Mouse (Mus musculus): Measurements from ENCODE around the gene Tceal5. TPM values are rescaled to one million over a fixed set of nuclear protein-coding genes. Genes with fewer than 3 reads are reported as not detected.

Tceal5 gene
- polyA plus RNA-seq, 1 experiment: not detected

DNA sequence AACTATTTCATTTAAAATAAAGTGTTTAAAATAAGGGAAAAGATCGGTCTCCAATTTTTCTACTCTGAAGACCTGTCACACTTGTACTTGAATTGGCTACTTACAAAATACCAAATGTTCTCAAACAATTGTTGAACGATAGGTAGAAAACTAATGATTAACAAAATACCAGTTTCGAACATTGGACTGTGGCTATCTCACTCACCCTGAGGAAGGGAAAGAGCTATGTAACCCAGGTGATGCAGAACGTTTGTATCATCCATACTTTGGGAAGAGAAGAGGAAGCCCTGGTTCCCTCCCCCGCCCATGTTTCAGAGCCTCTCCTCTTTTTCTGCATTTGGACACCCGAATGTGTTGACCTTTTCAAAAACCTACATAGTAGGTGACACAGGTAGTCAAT lies 730 bp upstream of the Tceal5 start:
- TF ChIP-seq CTCF (IDR thresholded peaks at IDR 0.05; ENCODE audit: extremely low read depth, insufficient read depth, insufficient read length, insufficient replicate concordance) (no peak), POLR2A (IDR thresholded peaks at IDR 0.05; ENCODE audit: low read depth, low read length) (no peak)
- H3K4me1 ChIP-seq (ENCODE audit: control insufficient read depth, insufficient read depth, insufficient read length): no peaks in the 10 kb centered on the region
- no peaks in the 10 kb centered on the region for H3K36me3 ChIP-seq (ENCODE audit: control insufficient read depth, insufficient read depth, low read length)
- no peak overlapping the region for H3K4me3 ChIP-seq (ENCODE audit: extremely low read depth, insufficient read depth, insufficient read length)
- no peak overlapping the region for H3K27ac ChIP-seq (ENCODE audit: insufficient read depth, low read length)
- no peaks in the 10 kb centered on the region for H3K27me3 ChIP-seq (ENCODE audit: control insufficient read depth, insufficient read depth, low read length)
- 79% methylated on average over 6 of the region's 6 CpGs for WGBS
- DNase-seq (ENCODE audit: low read depth in 1 of 2, low spot score in 2 of 2): no peak

DNA sequence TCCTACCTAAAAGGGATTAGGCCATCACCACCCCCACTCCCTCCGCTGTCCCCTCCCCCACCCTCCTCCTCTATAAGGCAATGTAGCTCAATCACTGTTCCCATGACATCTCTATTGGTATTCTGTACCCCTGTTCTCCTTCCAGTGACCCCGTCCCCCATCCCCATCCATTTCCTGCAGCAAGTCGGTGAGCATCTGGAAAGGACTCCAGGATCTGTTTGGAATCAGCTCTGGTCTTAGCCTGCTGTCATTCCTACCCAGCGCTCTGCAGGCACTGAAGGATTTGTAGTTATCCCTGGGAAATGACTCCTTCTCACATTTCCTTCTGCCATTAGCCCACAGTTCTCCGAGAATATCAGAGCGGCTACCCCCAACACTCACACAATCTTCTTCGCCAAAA lies 419 bp downstream of the Tceal5 start:
- no peak for DNase-seq (ENCODE audit: low read depth in 1 of 2, low spot score in 2 of 2)
- H3K4me1 ChIP-seq (ENCODE audit: control insufficient read depth, insufficient read depth, insufficient read length): no peaks in the 10 kb centered on the region
- no peaks in the 10 kb centered on the region for H3K27me3 ChIP-seq (ENCODE audit: control insufficient read depth, insufficient read depth, low read length)
- no peak overlapping the region for H3K27ac ChIP-seq (ENCODE audit: insufficient read depth, low read length)
- 32% methylated on average over 7 of the region's 7 CpGs for WGBS
- no peaks in the 10 kb centered on the region for H3K36me3 ChIP-seq (ENCODE audit: control insufficient read depth, insufficient read depth, low read length)
- TF ChIP-seq CTCF (IDR thresholded peaks at IDR 0.05; ENCODE audit: extremely low read depth, insufficient read depth, insufficient read length, insufficient replicate concordance): no peak
- TF ChIP-seq POLR2A (IDR thresholded peaks at IDR 0.05; ENCODE audit: low read depth, low read length): no peak
- no peak overlapping the region for H3K4me3 ChIP-seq (ENCODE audit: extremely low read depth, insufficient read depth, insufficient read length)

DNA sequence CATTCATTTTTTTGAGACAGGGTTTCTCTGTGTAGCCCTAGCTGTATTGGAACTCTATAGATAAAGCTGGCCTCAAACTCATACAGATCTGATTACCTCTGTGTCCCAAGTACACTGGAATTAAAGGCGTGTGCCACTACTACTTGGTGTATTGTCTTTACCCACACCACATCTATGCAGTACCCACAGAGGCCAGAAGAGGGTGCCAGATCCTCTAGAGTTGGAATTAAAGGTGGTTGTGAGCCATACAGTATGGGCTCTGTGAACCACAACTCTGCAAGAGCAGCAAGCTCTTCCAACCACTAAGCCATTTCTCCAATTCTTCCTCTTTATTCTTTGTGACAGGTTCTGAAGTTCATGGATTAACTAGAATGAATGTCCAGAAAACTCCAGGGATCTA lies 6.8 kb downstream of the Tceal5 start:
- DNase-seq (ENCODE audit: low read depth in 1 of 2, low spot score in 2 of 2): peak in 1 of 2 experiments; percentile 5
- 72% methylated on average over 1 of the region's 1 CpGs for WGBS
- TF ChIP-seq POLR2A (IDR thresholded peaks at IDR 0.05; ENCODE audit: low read depth, low read length): no peak
- TF ChIP-seq CTCF (IDR thresholded peaks at IDR 0.05; ENCODE audit: extremely low read depth, insufficient read depth, insufficient read length, insufficient replicate concordance): no peak
- no peak overlapping the region for H3K4me3 ChIP-seq (ENCODE audit: extremely low read depth, insufficient read depth, insufficient read length)
- H3K27ac ChIP-seq (ENCODE audit: insufficient read depth, low read length): no peak overlapping the region
- no peaks in the 10 kb centered on the region for H3K4me1 ChIP-seq (ENCODE audit: control insufficient read depth, insufficient read depth, insufficient read length)
- no peaks in the 10 kb centered on the region for H3K36me3 ChIP-seq (ENCODE audit: control insufficient read depth, insufficient read depth, low read length)
- H3K27me3 ChIP-seq (ENCODE audit: control insufficient read depth, insufficient read depth, low read length): no peaks in the 10 kb centered on the region

DNA sequence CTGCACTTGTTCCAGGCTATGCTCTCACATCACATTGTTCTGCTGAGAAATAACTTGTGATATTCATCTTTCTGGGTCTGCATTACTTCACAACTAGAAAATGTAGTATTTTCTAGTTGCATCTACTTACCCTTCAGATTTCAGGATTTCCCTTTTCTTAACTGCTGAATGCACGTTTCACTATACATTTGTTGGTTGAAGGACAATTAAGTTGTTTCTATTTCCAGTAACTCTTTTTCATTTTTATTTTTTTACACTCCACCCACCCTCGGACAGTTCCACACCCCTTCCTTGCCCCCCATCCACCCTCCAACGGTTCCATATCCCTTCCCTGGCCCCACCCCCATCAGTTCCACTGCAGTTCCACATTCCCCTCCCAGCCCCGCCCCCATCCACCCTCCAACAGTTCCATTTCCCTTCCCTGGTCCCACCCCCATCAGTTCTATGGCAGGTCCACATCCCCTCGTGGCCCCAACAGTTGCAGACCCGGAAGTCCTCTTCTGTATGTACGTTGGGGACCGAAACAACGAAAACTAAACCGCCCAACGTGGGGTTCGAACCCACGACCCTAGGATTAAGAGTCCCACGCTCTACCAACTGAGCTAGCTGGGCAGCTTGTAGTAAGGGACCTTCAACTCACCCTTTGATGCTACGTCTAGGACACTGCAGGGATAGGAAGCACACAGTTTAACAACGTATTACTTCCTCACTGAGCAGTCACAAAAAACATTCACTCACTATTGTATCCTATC lies 8.3 kb downstream of the Tceal5 start:
- no peaks in the 10 kb centered on the region for H3K4me1 ChIP-seq (ENCODE audit: control insufficient read depth, insufficient read depth, insufficient read length)
- no peak overlapping the region for H3K27ac ChIP-seq (ENCODE audit: insufficient read depth, low read length)
- no peaks in the 10 kb centered on the region for H3K36me3 ChIP-seq (ENCODE audit: control insufficient read depth, insufficient read depth, low read length)
- no peak for DNase-seq (ENCODE audit: low read depth in 1 of 2, low spot score in 2 of 2)
- no peaks in the 10 kb centered on the region for H3K27me3 ChIP-seq (ENCODE audit: control insufficient read depth, insufficient read depth, low read length)
- H3K4me3 ChIP-seq (ENCODE audit: extremely low read depth, insufficient read depth, insufficient read length): no peak overlapping the region
- TF ChIP-seq POLR2A (IDR thresholded peaks at IDR 0.05; ENCODE audit: low read depth, low read length): no peak
- TF ChIP-seq CTCF (IDR thresholded peaks at IDR 0.05; ENCODE audit: extremely low read depth, insufficient read depth, insufficient read length, insufficient replicate concordance): no peak
- 76% methylated on average over 16 of the region's 16 CpGs for WGBS

DNA sequence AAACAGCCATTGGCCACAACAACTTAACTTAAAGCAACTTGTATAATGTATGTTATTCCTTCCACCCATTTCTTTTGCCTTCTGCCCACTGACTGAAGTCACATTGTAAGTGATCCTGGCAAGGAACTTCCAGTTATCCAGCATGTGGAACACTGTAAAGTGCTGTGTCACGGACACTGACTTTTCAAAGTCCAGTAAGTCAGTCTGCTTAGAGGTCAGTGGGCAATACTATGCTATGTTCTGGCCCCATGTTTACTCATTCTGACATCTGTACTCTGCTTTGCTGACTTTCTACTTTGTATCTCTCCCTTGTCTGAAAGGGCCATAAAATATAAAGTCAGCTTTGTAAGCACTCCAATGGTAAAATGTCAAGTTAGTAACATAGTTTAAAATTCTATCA lies 20.6 kb downstream of the Tceal5 start:
- H3K27me3 ChIP-seq (ENCODE audit: control insufficient read depth, insufficient read depth, low read length): no peaks in the 10 kb centered on the region
- no peak overlapping the region for H3K4me3 ChIP-seq (ENCODE audit: extremely low read depth, insufficient read depth, insufficient read length)
- no peak for TF ChIP-seq CTCF (IDR thresholded peaks at IDR 0.05; ENCODE audit: extremely low read depth, insufficient read depth, insufficient read length, insufficient replicate concordance)
- no peak for TF ChIP-seq POLR2A (IDR thresholded peaks at IDR 0.05; ENCODE audit: low read depth, low read length)
- 80% methylated on average over 1 of the region's 1 CpGs for WGBS
- H3K4me1 ChIP-seq (ENCODE audit: control insufficient read depth, insufficient read depth, insufficient read length): no peaks in the 10 kb centered on the region
- H3K27ac ChIP-seq (ENCODE audit: insufficient read depth, low read length): no peak overlapping the region
- DNase-seq (ENCODE audit: low read depth in 1 of 2, low spot score in 2 of 2): no peak
- no peaks in the 10 kb centered on the region for H3K36me3 ChIP-seq (ENCODE audit: control insufficient read depth, insufficient read depth, low read length)

DNA sequence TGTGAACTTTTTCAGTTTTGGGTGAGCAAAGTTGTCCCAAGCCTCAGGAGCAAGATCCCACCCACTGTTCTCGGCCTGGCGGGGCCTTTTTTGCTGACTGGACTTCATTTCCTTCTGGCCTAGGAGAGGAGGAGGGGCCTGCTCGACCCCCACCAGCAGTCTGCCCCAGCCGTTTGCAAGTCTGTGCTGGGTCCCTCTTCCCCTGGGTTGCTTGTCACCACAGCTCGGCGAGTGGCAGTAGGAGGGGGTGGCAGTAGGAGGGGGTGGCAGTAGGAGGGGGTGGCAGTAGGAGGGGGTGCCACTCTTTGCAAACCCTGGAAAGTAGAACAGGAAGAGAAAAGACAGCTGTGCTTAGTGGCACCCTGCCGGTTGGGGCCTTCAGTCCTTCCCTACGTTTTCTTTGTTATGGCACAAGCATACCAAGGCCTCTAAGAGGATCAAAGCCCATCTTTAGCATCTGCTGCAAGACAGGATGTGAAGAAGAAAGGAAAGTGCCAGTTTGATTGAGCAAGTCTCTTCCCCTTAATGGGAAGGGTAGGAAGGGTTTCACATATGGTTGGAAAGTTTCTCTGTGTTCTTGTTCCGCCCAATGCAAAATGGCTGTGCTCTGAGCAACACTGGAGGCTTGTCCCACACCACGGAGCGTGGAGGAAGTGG lies 22.7 kb downstream of the Tceal5 start:
- Histone ChIP-seq H3K27me3 (ENCODE audit: control insufficient read depth, insufficient read depth, low read length) (no peaks in the 10 kb centered on the region), H3K4me1 (ENCODE audit: control insufficient read depth, insufficient read depth, insufficient read length) (no peaks in the 10 kb centered on the region), H3K27ac (ENCODE audit: insufficient read depth, low read length) (no peak overlapping the region), H3K4me3 (ENCODE audit: extremely low read depth, insufficient read depth, insufficient read length) (no peak overlapping the region), H3K36me3 (ENCODE audit: control insufficient read depth, insufficient read depth, low read length) (no peaks in the 10 kb centered on the region)
- no peak for TF ChIP-seq CTCF (IDR thresholded peaks at IDR 0.05; ENCODE audit: extremely low read depth, insufficient read depth, insufficient read length, insufficient replicate concordance)
- TF ChIP-seq POLR2A (IDR thresholded peaks at IDR 0.05; ENCODE audit: low read depth, low read length): no peak
- DNase-seq (ENCODE audit: low read depth in 1 of 2, low spot score in 2 of 2): no peak
- WGBS: 38% methylated on average over 11 of the region's 11 CpGs

DNA sequence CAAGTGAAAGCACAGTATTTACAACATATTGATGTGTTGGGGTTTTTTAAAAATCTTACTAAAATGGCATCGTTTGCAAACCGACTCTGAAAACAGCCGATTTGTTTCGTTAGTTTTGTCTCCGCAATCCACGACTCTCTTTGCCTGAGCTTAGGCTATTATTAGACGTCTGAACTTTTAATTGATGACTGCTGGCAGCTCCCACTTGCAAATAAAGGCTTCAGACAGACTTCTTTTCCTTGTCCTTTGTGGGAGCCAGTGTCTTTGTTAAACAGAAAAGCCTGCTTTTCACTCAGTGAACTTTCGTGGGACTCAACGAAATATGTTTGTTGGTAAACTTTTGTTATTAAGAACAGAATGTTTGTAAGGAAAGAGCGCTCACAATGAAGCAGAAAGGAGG lies 30.9 kb downstream of the Tceal5 start:
- Histone ChIP-seq H3K36me3 (ENCODE audit: control insufficient read depth, insufficient read depth, low read length) (no peaks in the 10 kb centered on the region), H3K27ac (ENCODE audit: insufficient read depth, low read length) (no peak overlapping the region), H3K4me1 (ENCODE audit: control insufficient read depth, insufficient read depth, insufficient read length) (no peaks in the 10 kb centered on the region), H3K27me3 (ENCODE audit: control insufficient read depth, insufficient read depth, low read length) (no peaks in the 10 kb centered on the region), H3K4me3 (ENCODE audit: extremely low read depth, insufficient read depth, insufficient read length) (no peak overlapping the region)
- 45% methylated on average over 10 of the region's 10 CpGs for whole genome bisulfite sequencing
- no peak for DNase-seq (ENCODE audit: low read depth in 1 of 2, low spot score in 2 of 2)
- TF ChIP-seq CTCF (IDR thresholded peaks at IDR 0.05; ENCODE audit: extremely low read depth, insufficient read depth, insufficient read length, insufficient replicate concordance): no peak
- TF ChIP-seq POLR2A (IDR thresholded peaks at IDR 0.05; ENCODE audit: low read depth, low read length): no peak

Measured in spleen, adult 2 months (tissue).